18 mouse cellular contexts compared by ENCODE assay signal in genomic region chr3:157803356-157803755, GRCm38 (mm10).
"Had no signal": no experiment of that assay in that cellular context is flagged by ENCODE, and none has a peak within 500 bp of the region (broad histone marks: within the 10 kb centered on the region; RNA-seq: fewer than 3 reads in every experiment).

No protein-coding gene starts in this region.

- H3K9me3 ChIP-seq: lung, embryonic 15.5 days; megakaryocyte, embryonic 14.5 days; midbrain, embryonic 13.5 days; midbrain, embryonic 15.5 days; neural tube, embryonic 12.5 days; stomach, embryonic 15.5 days had no signal

- H3K9ac ChIP-seq: liver, postnatal 0 days; lung, embryonic 15.5 days; midbrain, embryonic 13.5 days; midbrain, embryonic 15.5 days; neural tube, embryonic 12.5 days; stomach, embryonic 15.5 days had no signal

- H3K4me3 ChIP-seq: lung, embryonic 15.5 days; megakaryocyte, embryonic 14.5 days; midbrain, embryonic 13.5 days; midbrain, embryonic 15.5 days; neural tube, embryonic 12.5 days; stomach, embryonic 15.5 days had no signal

- DNase-seq: liver, postnatal 0 days; lung, adult 2 months; lung, postnatal 14 days; lung, postnatal 36 days; right cerebral cortex, postnatal 14 days; thymus, adult 2 months; thymus, postnatal 25 days; thymus, postnatal 4 days had no signal

- ATAC-seq: liver, postnatal 0 days; lung, postnatal 0 days; midbrain, embryonic 13.5 days; midbrain, embryonic 15.5 days had no signal

- H3K4me2 ChIP-seq: lung, embryonic 15.5 days; midbrain, embryonic 11.5 days; midbrain, embryonic 13.5 days; midbrain, embryonic 15.5 days; neural tube, embryonic 12.5 days; stomach, embryonic 15.5 days had no signal

- H3K36me3 ChIP-seq: lung, embryonic 15.5 days; midbrain, embryonic 13.5 days; midbrain, embryonic 15.5 days; neural tube, embryonic 12.5 days; stomach, embryonic 15.5 days had no signal

- H3K4me1 ChIP-seq: lung, embryonic 15.5 days; megakaryocyte, embryonic 14.5 days; midbrain, embryonic 13.5 days; midbrain, embryonic 15.5 days; neural tube, embryonic 12.5 days; stomach, embryonic 15.5 days had no signal

- H3K27me3 ChIP-seq: lung, embryonic 15.5 days; midbrain, embryonic 13.5 days; midbrain, embryonic 15.5 days; neural tube, embryonic 12.5 days; stomach, embryonic 15.5 days had no signal

- H3K27ac ChIP-seq: lung, embryonic 15.5 days; macrophage; midbrain, embryonic 13.5 days; midbrain, embryonic 15.5 days; neural tube, embryonic 12.5 days; stomach, embryonic 15.5 days; stomach, postnatal 0 days had no signal
